Mouse (Mus musculus) lung, postnatal 0 days (tissue): ENCODE measurements around the gene Myo1c. TPM values are rescaled to one million over a fixed set of nuclear protein-coding genes. Genes with fewer than 3 reads are reported as not detected.

Experiments used
- ATAC-seq: fragments of 200-750 bp; cut with Nextera tagmentation; 2 replicates; pipeline ENCODE4 v1.8.0; 2017; ENCODE audit warnings: moderate library complexity
- DNase-seq: peaks from one replicate; pipeline ENCODE4 v3.0.0-alpha.2; 2016; ENCODE audit warnings: low spot score
- H3K27ac ChIP-seq: fragments of 300-500 bp; sonication (generic); 2 replicates; pipeline ENCODE4 v1.5.1; 2014; ENCODE audit warnings: antibody characterized with exemption, mild to moderate bottlenecking, low read length, mixed read lengths
- H3K27me3 ChIP-seq: fragments of 300-500 bp; sonication (generic); replicated peaks from 2 replicates; pipeline ENCODE4 v1.6.1; 2014; ENCODE audit warnings: low read length, mixed read lengths; ENCODE audit not compliant: insufficient read depth
- H3K36me3 ChIP-seq: fragments of 300-500 bp; sonication (generic); 2 replicates; pipeline ENCODE4 v1.6.1; 2014; ENCODE audit warnings: low read length, mixed read lengths; ENCODE audit not compliant: insufficient read depth
- H3K4me1 ChIP-seq: fragments of 300-500 bp; sonication (generic); 2 replicates; pipeline ENCODE4 v1.6.1; 2014; ENCODE audit warnings: antibody characterized with exemption, low read depth, low read length, mixed read lengths; ENCODE audit not compliant: insufficient read depth
- H3K4me2 ChIP-seq: fragments of 300-500 bp; sonication (generic); replicated peaks from 2 replicates; pipeline ENCODE4 v1.6.1; 2014; ENCODE audit warnings: low read depth, mild to moderate bottlenecking, low read length, moderate library complexity, mixed read lengths
- H3K4me3 ChIP-seq: fragments of 300-500 bp; sonication (generic); 2 replicates; pipeline ENCODE4 v1.5.1; 2014; ENCODE audit warnings: low read depth, low read length
- H3K9ac ChIP-seq: fragments of 300-500 bp; sonication (generic); replicated peaks from 2 replicates; pipeline ENCODE4 v1.6.1; 2014; ENCODE audit warnings: low read depth, mild to moderate bottlenecking
- H3K9me3 ChIP-seq: fragments of 300-500 bp; sonication (generic); 2 replicates; pipeline ENCODE4 v1.6.1; 2016; ENCODE audit warnings: low read length, mixed read lengths
- CTCF ChIP-seq: IDR thresholded peaks from 2 replicates; pipeline ENCODE4 v1.5.1; 2016; ENCODE audit warnings: antibody characterized with exemption, mild to moderate bottlenecking
- EP300 ChIP-seq: IDR thresholded peaks from 2 replicates; pipeline ENCODE4 v1.6.1; 2016; ENCODE audit warnings: antibody characterized with exemption, mild to moderate bottlenecking, control low read depth
- WGBS: fragments of 180-500 bp; shearing (Covaris S2); extraction: QIAGEN DNeasy Blood & Tissue Kit; methylation state at CpG from one replicate; pipeline ENCODE4 v1.1.7; 2014; 5-methylcytosine and 5-hydroxymethylcytosine counted together
- polyA plus RNA-seq: library from polyadenylated mRNA; unstranded; fragments of >200 nt; fragmentation: Nextera tagmentation; extraction: Ambion mirVana; gene quantifications from 2 replicates; pipeline ENCODE4 v1.2.1, GENCODE M21; 2015

Myo1c gene
- polyA plus RNA-seq, 1 experiment from 2014 or later = 88.5 TPM

DNA sequence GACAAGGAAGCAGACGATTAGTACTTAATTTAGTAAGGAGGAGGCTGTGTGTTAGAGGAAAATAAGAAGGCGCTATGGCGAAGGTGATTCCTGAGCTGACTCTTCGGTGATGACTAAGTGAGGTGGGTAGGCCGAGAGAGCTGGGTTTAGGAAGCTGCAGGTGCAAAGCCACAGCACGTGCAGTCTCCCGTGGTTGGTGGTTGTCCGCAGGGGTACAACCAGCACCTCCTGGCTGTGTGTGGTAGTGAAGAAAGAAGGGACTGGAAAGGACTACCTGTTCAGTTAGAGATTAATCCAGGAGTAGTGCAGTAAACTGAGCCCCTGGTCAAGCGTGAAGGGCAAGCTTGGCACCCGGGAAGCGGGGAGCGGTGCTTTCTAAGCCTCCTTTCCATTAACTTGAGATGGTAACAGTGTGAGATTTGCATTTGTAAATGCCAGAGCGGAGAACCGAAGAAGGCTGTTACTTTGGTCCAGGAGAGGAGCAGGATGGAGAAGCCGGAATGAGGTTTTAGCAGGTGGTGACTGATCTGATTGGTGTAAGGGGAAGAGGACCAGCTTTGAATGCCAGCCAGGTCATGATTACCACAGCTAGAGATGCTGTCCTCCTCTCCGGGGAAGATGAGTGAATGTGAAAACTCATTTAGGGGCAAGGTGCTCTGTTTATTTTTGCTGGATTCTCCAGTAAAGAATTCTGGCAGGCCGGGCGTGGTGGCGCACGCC is 2.1 kb downstream of the Myo1c start:
- Histone ChIP-seq H3K9ac (peak overlapping the region; percentile 79), H3K4me1 (peaks cover 39% of the 10 kb centered on the region), H3K36me3 (no peaks in the 10 kb centered on the region), H3K27me3 (no peaks in the 10 kb centered on the region), H3K27ac (peak overlapping the region; percentile 97), H3K4me3 (peak overlapping the region; percentile 73), H3K4me2 (peak overlapping the region; percentile 73), H3K9me3 (no peaks in the 10 kb centered on the region)
- DNase-seq = no peak
- WGBS = 22% methylated on average over 20 of the region's 20 CpGs
- TF ChIP-seq CTCF (peak; percentile 39), EP300 (no peak)
- ATAC-seq = no peak

GRCm38 (mm10) chr11:75652942-75653684 is 2.8 kb downstream of the Myo1c start:
- no peak for TF ChIP-seq EP300
- peak; percentile 57 for TF ChIP-seq CTCF
- H3K9me3 ChIP-seq = no peaks in the 10 kb centered on the region
- H3K4me1 ChIP-seq = peaks cover 40% of the 10 kb centered on the region
- no peaks in the 10 kb centered on the region for H3K36me3 ChIP-seq
- ATAC-seq = peak; percentile 1; the same call in 1 of the 2 replicates
- H3K27me3 ChIP-seq = no peaks in the 10 kb centered on the region
- H3K4me3 ChIP-seq = peak overlapping the region; percentile 73
- peak overlapping the region; percentile 97 for H3K27ac ChIP-seq
- peak overlapping the region; percentile 73 for H3K4me2 ChIP-seq
- WGBS = 32% methylated on average over 14 of the region's 14 CpGs
- peak overlapping the region; percentile 35; the same call in 1 of the 2 replicates for H3K9ac ChIP-seq
- peak; percentile 85 for DNase-seq

DNA sequence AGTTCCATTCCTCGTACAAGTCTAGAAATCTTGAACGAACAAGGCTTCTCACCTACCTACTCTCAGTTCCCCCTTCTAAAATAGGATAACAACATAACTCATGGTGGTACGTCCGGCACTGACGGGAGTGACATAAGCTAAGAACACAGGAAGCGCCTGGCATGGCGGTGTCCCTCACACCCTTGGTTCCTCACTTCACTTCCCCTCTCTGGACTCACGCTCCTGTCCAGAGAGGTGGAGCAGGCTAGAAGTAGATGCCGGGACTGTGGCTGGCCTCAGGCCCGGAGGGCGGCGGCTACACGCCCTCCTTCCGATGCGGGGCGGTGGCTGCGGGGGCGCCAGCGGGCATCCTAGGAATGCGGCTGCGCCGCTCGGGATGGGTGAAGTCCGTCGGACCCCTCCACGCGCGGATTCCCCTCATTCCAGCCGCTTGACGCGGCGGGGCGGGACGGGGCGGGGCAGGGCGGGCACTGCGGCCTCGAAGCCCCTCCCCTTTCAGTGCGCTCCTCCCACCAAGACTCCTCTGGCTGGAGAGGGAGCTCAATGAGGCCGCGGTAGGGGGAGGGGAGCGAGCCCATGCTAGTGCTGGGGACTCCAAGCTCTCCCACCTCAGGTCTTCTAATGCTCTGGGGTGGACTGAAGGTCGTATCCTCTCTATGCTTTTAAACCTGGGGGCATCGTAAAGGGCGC is 3.6 kb downstream of the Myo1c start:
- H3K36me3 ChIP-seq = no peaks in the 10 kb centered on the region; the same call in 1 of the 2 replicates
- H3K4me3 ChIP-seq = peak overlapping the region; percentile 73
- H3K27me3 ChIP-seq = no peaks in the 10 kb centered on the region
- DNase-seq (peak; percentile 96), ATAC-seq (peak; percentile 71)
- TF ChIP-seq CTCF (peak; percentile 31; the same call in 1 of the 2 replicates), EP300 (no peak)
- peaks cover 40% of the 10 kb centered on the region for H3K4me1 ChIP-seq
- peak overlapping the region; percentile 97 for H3K27ac ChIP-seq
- WGBS = 1% methylated on average over 39 of the region's 45 CpGs
- no peaks in the 10 kb centered on the region for H3K9me3 ChIP-seq
- H3K9ac ChIP-seq = peak overlapping the region; percentile 35
- H3K4me2 ChIP-seq = peak overlapping the region; percentile 73

DNA sequence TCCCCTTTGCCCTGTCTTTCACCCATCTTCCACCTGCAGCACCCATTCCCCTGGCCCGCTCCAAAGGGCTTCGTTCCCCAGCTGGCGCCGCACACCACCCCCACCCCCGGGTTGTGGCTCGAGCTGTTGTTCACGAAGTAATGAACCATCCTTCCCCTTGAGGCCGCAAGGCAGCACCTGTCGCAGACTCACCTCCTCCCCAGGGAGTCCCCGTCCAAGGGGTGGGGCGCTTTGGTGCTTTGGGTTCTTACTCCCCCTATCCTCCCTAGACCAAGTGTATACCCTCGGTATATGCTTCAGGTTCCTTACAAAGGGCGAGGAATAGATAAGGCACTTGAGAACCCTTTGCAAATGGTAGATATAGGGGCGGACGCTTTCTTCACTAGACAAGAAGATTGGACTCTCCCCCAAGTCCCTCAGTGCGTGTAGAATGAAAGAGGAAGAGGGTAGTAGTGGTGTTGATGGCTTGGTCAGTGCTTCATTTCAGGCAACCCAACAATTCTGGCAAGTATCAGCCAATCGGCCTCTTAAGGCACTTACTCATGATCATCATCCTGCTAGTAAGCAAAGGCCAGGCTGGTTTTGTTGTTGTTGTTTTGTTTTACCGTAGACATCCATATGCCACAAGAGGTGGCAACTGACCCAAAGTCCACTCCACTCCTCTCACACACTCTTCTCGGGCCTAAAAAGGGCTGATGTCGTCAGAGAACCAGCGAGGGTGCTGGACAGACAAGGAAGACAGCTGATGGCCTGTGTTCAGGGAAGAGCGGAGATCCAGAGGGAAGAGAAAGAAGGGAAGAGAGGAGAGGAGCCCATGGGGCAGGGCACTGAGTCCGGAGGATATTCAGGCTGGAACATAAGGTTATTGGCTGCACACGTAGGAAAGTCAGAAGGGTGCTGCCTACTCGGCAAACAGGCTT is 4.4 kb downstream of the Myo1c start:
- no peak for ATAC-seq
- 41% methylated on average over 24 of the region's 25 CpGs for WGBS
- H3K9ac ChIP-seq = peak overlapping the region; percentile 83; the same call in 1 of the 2 replicates
- H3K4me2 ChIP-seq = peak overlapping the region; percentile 73
- no peaks in the 10 kb centered on the region for H3K9me3 ChIP-seq
- H3K27ac ChIP-seq = peak overlapping the region; percentile 97
- no peaks in the 10 kb centered on the region for H3K27me3 ChIP-seq
- peak overlapping the region; percentile 73 for H3K4me3 ChIP-seq
- H3K4me1 ChIP-seq = peaks cover 38% of the 10 kb centered on the region
- TF ChIP-seq CTCF = no peak
- TF ChIP-seq EP300 = no peak
- DNase-seq = peak; percentile 36
- peaks cover 4% of the 10 kb centered on the region; the same call in 1 of the 2 replicates for H3K36me3 ChIP-seq

GRCm38 (mm10) chr11:75655621-75656545 is 5.6 kb downstream of the Myo1c start:
- WGBS = under 1% methylated on average over 72 of the region's 78 CpGs
- DNase-seq = peak; percentile 89

More at GRCm38 (mm10) chr11:75655621-75656545, 5.6 kb downstream of the Myo1c start:
- ATAC-seq = peak; percentile 45
- H3K9me3 ChIP-seq = no peaks in the 10 kb centered on the region
- peak overlapping the region; percentile 62 for H3K4me3 ChIP-seq
- peak overlapping the region; percentile 83 for H3K9ac ChIP-seq
- peak overlapping the region; percentile 73 for H3K4me2 ChIP-seq
- peaks cover 13% of the 10 kb centered on the region for H3K36me3 ChIP-seq
- TF ChIP-seq EP300 = peak; percentile 30; the same call in 1 of the 2 replicates
- TF ChIP-seq CTCF = peak; percentile 4; the same call in 1 of the 2 replicates
- H3K27me3 ChIP-seq = no peaks in the 10 kb centered on the region
- peak overlapping the region; percentile 97 for H3K27ac ChIP-seq
- peaks cover 30% of the 10 kb centered on the region for H3K4me1 ChIP-seq
